Mouse (Mus musculus) hindbrain, embryonic 11.5 days (tissue): Measurements from ENCODE around the gene Olfr459. TPM values are rescaled to one million over a fixed set of nuclear protein-coding genes. Genes with fewer than 3 reads are reported as not detected.
A peak's percentile ranks its signal among the peaks of the same experiment; 100 is the strongest.

ENCODE experiments used
- ATAC-seq: fragments of 200-750 bp; cut with Nextera tagmentation; 2 replicates; pipeline ENCODE4 v1.8.0; 2017; ENCODE audit warnings: mild to moderate bottlenecking, moderate TSS enrichment, moderate library complexity; ENCODE audit not compliant: low FRiP score
- DNase-seq: peaks from one replicate; pipeline ENCODE4 v3.0.0-alpha.2; 2015; ENCODE audit warnings: low spot score
- H3K27ac ChIP-seq: fragments of 300-500 bp; sonication (generic); 2 replicates; pipeline ENCODE4 v1.5.1; 2014; ENCODE audit warnings: mild to moderate bottlenecking, low read depth, low read length
- H3K27me3 ChIP-seq: fragments of 300-500 bp; sonication (generic); 2 replicates; pipeline ENCODE4 v1.6.1; 2014; ENCODE audit warnings: mild to moderate bottlenecking, low read length, moderate library complexity, mixed read lengths; ENCODE audit not compliant: control insufficient read depth, insufficient read depth
- H3K36me3 ChIP-seq: fragments of 300-500 bp; sonication (generic); 2 replicates; pipeline ENCODE4 v1.6.1; 2014; ENCODE audit warnings: mild to moderate bottlenecking, low read length, moderate library complexity, mixed read lengths; ENCODE audit not compliant: control insufficient read depth, insufficient read depth
- H3K4me1 ChIP-seq: fragments of 300-500 bp; sonication (generic); replicated peaks from 2 replicates; pipeline ENCODE4 v1.6.1; 2014; ENCODE audit warnings: low read length, mixed read lengths; ENCODE audit not compliant: control insufficient read depth, insufficient read depth
- H3K4me2 ChIP-seq: fragments of 300-500 bp; sonication (generic); replicated peaks from 2 replicates; pipeline ENCODE4 v1.6.1; 2014; ENCODE audit warnings: mild to moderate bottlenecking, low read depth, low read length
- H3K4me3 ChIP-seq: fragments of 300-500 bp; sonication (generic); 2 replicates; pipeline ENCODE4 v1.5.1; 2014; ENCODE audit warnings: low read depth, low read length
- H3K9ac ChIP-seq: fragments of 300-500 bp; sonication (generic); 2 replicates; pipeline ENCODE4 v1.6.1; 2014; ENCODE audit warnings: low read depth, low read length
- H3K9me3 ChIP-seq: fragments of 300-500 bp; sonication (generic); 2 replicates; pipeline ENCODE4 v1.6.1; 2016; ENCODE audit warnings: low read length; ENCODE audit not compliant: control insufficient read depth
- WGBS: fragments of 180-500 bp; shearing (Covaris S2); extraction: QIAGEN DNeasy Blood & Tissue Kit; methylation state at CpG from one replicate; pipeline ENCODE4 v1.1.7; 2014; 5-methylcytosine and 5-hydroxymethylcytosine counted together
- polyA plus RNA-seq: library from polyadenylated mRNA; unstranded; fragments of >200 nt; fragmentation: Nextera tagmentation; extraction: Ambion mirVana; gene quantifications from 2 replicates; pipeline ENCODE4 v1.2.1, GENCODE M21; 2014

Olfr459 gene
- not detected in 2 replicates for polyA plus RNA-seq

- Histone ChIP-seq H3K4me2 (no peak within 1 kb of the TSS), H3K36me3 (no peaks in the 10 kb centered on the region), H3K27me3 (no peaks in the 10 kb centered on the region), H3K27ac (no peak within 1 kb of the TSS), H3K9me3 (no peaks in the 10 kb centered on the region), H3K4me3 (no peak within 1 kb of the TSS), H3K9ac (no peak within 1 kb of the TSS), H3K4me1 (no peaks in the 10 kb centered on the region)
- DNase-seq: no peak
- 81% methylated on average over 7 of the region's 7 CpGs for WGBS
- ATAC-seq: no peak
Measured at GRCm38 (mm10) chr6:41775077-41775476, at the start of gene Olfr459. Gene Olfr459, minus strand, starts transcription at chr6:41775177.

- no peak overlapping the region for H3K27ac ChIP-seq
- DNase-seq (no peak), ATAC-seq (no peak)
- no peak overlapping the region for H3K4me2 ChIP-seq
- no peaks in the 10 kb centered on the region for H3K36me3 ChIP-seq
- H3K4me1 ChIP-seq: no peaks in the 10 kb centered on the region
- no peak overlapping the region for H3K9ac ChIP-seq
- H3K4me3 ChIP-seq: no peak overlapping the region
- H3K27me3 ChIP-seq: no peaks in the 10 kb centered on the region
- no peaks in the 10 kb centered on the region for H3K9me3 ChIP-seq
Measured at GRCm38 (mm10) chr6:41824086-41824485, 49.1 kb upstream of the Olfr459 start.

- DNase-seq (no peak), ATAC-seq (no peak)
- no peak overlapping the region for H3K27ac ChIP-seq
- no peaks in the 10 kb centered on the region for H3K9me3 ChIP-seq
- 88% methylated on average over 2 of the region's 2 CpGs for WGBS
- no peak overlapping the region for H3K4me3 ChIP-seq
- H3K9ac ChIP-seq: no peak overlapping the region
- no peaks in the 10 kb centered on the region for H3K36me3 ChIP-seq
- no peaks in the 10 kb centered on the region for H3K4me1 ChIP-seq
- H3K4me2 ChIP-seq: no peak overlapping the region
- H3K27me3 ChIP-seq: no peaks in the 10 kb centered on the region
Measured at GRCm38 (mm10) chr6:41786700-41787099, 11.7 kb upstream of the Olfr459 start.

- DNase-seq: no peak
- no peak overlapping the region for H3K27ac ChIP-seq
- H3K27me3 ChIP-seq: no peaks in the 10 kb centered on the region
- no peak overlapping the region for H3K9ac ChIP-seq
- no peaks in the 10 kb centered on the region for H3K4me1 ChIP-seq
- H3K9me3 ChIP-seq: no peaks in the 10 kb centered on the region
- 80% methylated on average over 6 of the region's 6 CpGs for WGBS
- H3K4me3 ChIP-seq: no peak overlapping the region
- ATAC-seq: no peak
- H3K4me2 ChIP-seq: no peak overlapping the region
- H3K36me3 ChIP-seq: no peaks in the 10 kb centered on the region
Measured at GRCm38 (mm10) chr6:41775721-41776120, 744 bp upstream of the Olfr459 start.

GRCm38 (mm10) chr6:41769872-41770271 is 5.1 kb downstream of the Olfr459 start:
- no peak for ATAC-seq
- no peak overlapping the region for H3K27ac ChIP-seq
- 91% methylated on average over 1 of the region's 1 CpGs for WGBS

GRCm38 (mm10) chr6:41764306-41764705 is 10.7 kb downstream of the Olfr459 start:
- Histone ChIP-seq H3K27me3 (no peaks in the 10 kb centered on the region), H3K4me1 (no peaks in the 10 kb centered on the region), H3K4me3 (no peak overlapping the region), H3K9me3 (no peaks in the 10 kb centered on the region), H3K9ac (no peak overlapping the region), H3K36me3 (no peaks in the 10 kb centered on the region), H3K4me2 (no peak overlapping the region), H3K27ac (no peak overlapping the region)
- DNase-seq (no peak), ATAC-seq (no peak)
- 89% methylated on average over 5 of the region's 5 CpGs for WGBS

More at GRCm38 (mm10) chr6:41769872-41770271, 5.1 kb downstream of the Olfr459 start:
- Histone ChIP-seq H3K9me3 (no peaks in the 10 kb centered on the region), H3K4me2 (no peak overlapping the region), H3K9ac (no peak overlapping the region), H3K4me1 (no peaks in the 10 kb centered on the region), H3K27me3 (no peaks in the 10 kb centered on the region), H3K36me3 (no peaks in the 10 kb centered on the region), H3K4me3 (no peak overlapping the region)
- DNase-seq: no peak

DNA sequence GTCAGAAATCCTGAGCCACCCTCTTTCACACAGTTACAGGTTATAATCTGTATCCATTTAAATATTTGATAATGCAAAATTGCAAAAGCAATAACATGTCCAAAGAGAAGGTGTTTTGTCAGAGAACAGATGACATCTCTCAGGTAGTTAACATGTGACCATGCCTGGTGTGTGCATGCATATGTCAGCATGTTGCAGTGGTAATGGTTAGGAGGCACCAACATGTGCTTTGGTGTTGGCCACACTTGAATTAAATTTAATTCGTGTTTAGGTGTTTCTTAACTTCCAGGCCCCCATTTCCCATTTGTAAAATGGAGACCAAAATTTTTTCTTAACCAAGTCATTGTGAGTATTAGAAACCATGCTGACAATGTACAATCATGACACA is 12.6 kb downstream of the Olfr459 start:
- H3K9me3 ChIP-seq: no peaks in the 10 kb centered on the region
- H3K9ac ChIP-seq: no peak overlapping the region
- WGBS: 81% methylated on average over 1 of the region's 1 CpGs
- H3K27me3 ChIP-seq: no peaks in the 10 kb centered on the region
- ATAC-seq (peak; percentile 38; the same call in 1 of the 2 replicates), DNase-seq (no peak)
- no peaks in the 10 kb centered on the region for H3K4me1 ChIP-seq
- H3K4me3 ChIP-seq: no peak overlapping the region
- no peak overlapping the region for H3K27ac ChIP-seq
- H3K36me3 ChIP-seq: no peaks in the 10 kb centered on the region
- H3K4me2 ChIP-seq: no peak overlapping the region

- no peak overlapping the region for H3K9ac ChIP-seq
- H3K4me2 ChIP-seq: no peak overlapping the region
- H3K27ac ChIP-seq: no peak overlapping the region
- 8% methylated on average over 1 of the region's 1 CpGs for WGBS
- no peaks in the 10 kb centered on the region for H3K9me3 ChIP-seq
- ATAC-seq (peak; percentile 93), DNase-seq (peak; percentile 79)
- H3K27me3 ChIP-seq: no peaks in the 10 kb centered on the region
- H3K4me1 ChIP-seq: no peaks in the 10 kb centered on the region
- H3K36me3 ChIP-seq: no peaks in the 10 kb centered on the region
- no peak overlapping the region for H3K4me3 ChIP-seq
Measured at GRCm38 (mm10) chr6:41761702-41762369, 13.1 kb downstream of the Olfr459 start.

DNA sequence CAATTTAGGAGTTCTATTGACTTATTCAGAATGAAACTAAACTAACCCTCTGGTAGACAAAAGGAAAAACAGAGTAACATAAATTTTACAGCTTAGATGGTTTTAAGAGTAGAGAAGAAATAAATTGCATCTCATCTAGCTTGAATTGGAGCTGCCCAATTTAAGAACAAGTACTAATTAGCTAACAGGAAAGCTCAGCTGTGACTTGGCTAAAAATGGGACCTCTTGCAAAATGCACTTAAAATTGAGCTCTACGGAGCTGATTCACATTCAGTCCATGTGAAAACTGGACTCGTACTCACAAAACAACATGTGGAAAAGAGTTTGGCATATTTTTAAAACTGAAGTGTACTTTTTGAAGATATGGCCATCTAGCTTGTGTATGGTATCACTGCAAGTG is 15.4 kb downstream of the Olfr459 start:
- 89% methylated on average over 2 of the region's 2 CpGs for whole genome bisulfite sequencing
- no peak overlapping the region for H3K4me2 ChIP-seq
- H3K9me3 ChIP-seq: no peaks in the 10 kb centered on the region
- ATAC-seq (no peak), DNase-seq (no peak)
- no peaks in the 10 kb centered on the region for H3K36me3 ChIP-seq
- no peak overlapping the region for H3K27ac ChIP-seq
- H3K9ac ChIP-seq: no peak overlapping the region
- H3K4me1 ChIP-seq: no peaks in the 10 kb centered on the region
- H3K4me3 ChIP-seq: no peak overlapping the region
- H3K27me3 ChIP-seq: no peaks in the 10 kb centered on the region
